Mouse (Mus musculus): ENCODE measurements around the gene Tmprss3. TPM values are rescaled to one million over a fixed set of nuclear protein-coding genes. Genes with fewer than 3 reads are reported as not detected.

The Tmprss3 gene
- polyA plus RNA-seq, 1 experiment from 2014 or later: not detected

DNA sequence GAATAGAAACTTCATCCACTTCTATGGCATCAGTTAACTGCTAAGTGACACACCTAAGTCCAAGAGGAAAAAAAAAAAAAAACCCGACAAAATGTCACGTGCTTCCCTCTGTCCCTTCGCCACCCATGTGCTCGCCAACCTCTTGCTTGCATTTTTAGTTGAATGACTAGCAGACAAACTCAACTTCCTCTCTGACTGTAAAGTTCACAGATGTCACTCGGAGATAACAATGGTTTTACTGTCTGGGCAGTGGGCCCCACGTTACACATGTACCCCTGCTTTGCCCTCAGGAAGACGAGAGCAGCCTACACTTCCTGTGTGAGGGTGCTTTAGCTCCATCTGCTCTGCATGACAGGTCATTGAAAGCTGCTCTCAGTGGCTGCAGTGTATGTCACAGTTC, 25.1 kb upstream of the Tmprss3 start:
- Histone ChIP-seq H3K27me3 (replicated peaks; ENCODE audit: low read depth, poor library complexity, severe bottlenecking) (no peaks in the 10 kb centered on the region), H3K9me3 (no peaks in the 10 kb centered on the region), H3K4me3 (no peak overlapping the region), H3K36me3 (replicated peaks) (no peaks in the 10 kb centered on the region), H3K27ac (replicated peaks) (no peak overlapping the region), H3K4me1 (peaks cover 24% of the 10 kb centered on the region)
- DNase-seq (ENCODE audit: low spot score): no peak
- 44% methylated on average over 7 of the region's 7 CpGs for WGBS

DNA sequence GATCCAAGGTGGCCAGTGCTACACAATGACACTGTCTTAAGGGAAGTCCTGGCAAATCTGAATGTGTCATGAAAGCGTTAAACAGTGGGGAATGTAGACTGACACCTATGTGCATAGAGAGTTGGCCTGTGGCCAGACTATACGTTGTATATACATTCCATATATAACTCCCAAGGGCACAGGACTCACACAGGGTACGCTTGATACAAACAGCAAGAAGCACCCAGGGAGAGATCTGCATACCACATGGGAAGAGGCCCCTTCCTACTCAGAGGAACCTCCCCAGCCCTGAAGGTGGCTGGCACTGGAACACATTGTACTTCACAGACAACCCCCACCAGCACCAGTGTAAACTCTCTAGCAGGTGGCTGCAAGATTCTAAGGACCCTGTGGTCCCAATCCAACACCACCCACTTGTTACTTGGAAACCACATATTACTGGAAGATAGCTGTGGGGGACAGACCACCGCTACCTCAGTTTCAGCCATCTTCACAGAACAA, 24.1 kb upstream of the Tmprss3 start:
- Histone ChIP-seq H3K27ac (replicated peaks) (no peak overlapping the region), H3K27me3 (replicated peaks; ENCODE audit: low read depth, poor library complexity, severe bottlenecking) (no peaks in the 10 kb centered on the region), H3K9me3 (no peaks in the 10 kb centered on the region), H3K4me3 (no peak overlapping the region), H3K4me1 (peaks cover 24% of the 10 kb centered on the region), H3K36me3 (replicated peaks) (no peaks in the 10 kb centered on the region)
- no peak for DNase-seq (ENCODE audit: low spot score)
- WGBS: 74% methylated on average over 4 of the region's 4 CpGs

DNA sequence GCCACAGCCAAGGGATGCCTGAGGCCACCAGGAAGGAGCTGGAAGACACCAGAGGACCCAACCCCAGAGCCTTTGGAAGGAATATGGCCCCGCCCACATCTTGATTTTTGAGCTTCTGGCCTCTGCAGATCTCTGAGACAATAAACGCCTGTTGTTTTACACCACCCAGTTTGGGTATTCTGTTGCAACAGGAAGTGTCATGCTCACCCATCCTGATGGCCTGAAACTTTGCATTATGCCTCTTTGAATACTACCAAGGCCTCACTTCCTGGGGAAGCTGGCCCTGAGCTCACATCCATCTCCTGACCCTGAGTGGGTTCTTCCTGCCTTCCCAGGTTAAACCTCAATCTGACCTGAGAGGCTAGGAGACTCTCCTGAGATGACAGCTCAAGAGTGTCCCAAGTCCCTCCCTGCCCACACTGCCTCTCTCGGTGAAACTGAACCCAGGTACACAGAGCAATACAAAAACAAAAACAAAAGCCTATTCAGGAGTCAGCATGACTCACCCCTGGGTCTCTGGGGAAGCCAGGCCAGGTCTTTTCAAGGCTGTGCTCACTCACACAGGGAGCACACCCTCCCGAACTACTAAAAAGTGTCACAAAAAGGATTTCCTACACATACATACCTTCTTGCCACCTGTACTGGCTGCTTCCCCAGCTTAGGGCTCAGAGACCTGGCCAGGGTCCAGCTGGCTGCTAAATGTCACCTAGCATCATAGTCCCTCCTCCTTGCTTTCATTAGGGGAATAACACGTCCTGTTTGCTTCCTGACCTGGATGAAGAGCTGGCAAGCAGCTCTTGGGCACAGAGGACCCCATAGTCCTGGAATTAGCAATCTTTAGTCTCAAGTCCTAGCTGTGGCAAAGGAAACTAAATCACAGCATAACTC, 17.5 kb upstream of the Tmprss3 start:
- no peak overlapping the region for H3K27ac ChIP-seq (replicated peaks)
- no peaks in the 10 kb centered on the region for H3K9me3 ChIP-seq
- no peaks in the 10 kb centered on the region for H3K36me3 ChIP-seq (replicated peaks)
- WGBS: 42% methylated on average over 5 of the region's 5 CpGs
- H3K27me3 ChIP-seq (replicated peaks; ENCODE audit: low read depth, poor library complexity, severe bottlenecking): no peaks in the 10 kb centered on the region
- no peak for DNase-seq (ENCODE audit: low spot score)
- no peak overlapping the region for H3K4me3 ChIP-seq
- H3K4me1 ChIP-seq: peaks cover 10% of the 10 kb centered on the region

DNA sequence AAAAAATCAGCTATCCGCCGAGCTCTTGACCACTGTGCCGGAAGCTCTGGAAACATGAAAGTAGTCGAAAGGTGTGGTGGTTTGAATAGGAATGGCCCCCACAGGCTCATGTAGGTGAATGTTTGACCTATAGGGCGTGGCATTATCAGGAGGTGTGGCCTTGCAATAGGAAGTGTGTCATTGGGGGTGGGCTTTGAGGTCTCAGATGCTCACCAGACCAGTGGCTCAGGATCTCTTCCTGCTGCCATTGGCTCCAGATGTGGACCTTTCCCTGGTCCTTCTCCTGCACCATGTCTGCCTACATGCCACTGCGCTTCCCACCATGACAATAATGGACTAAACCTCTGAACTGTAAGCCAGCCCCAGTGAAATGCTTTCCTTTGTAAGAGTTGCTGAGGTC, 13.1 kb upstream of the Tmprss3 start:
- peaks cover 10% of the 10 kb centered on the region for H3K4me1 ChIP-seq
- H3K9me3 ChIP-seq: no peaks in the 10 kb centered on the region
- H3K27me3 ChIP-seq (replicated peaks; ENCODE audit: low read depth, poor library complexity, severe bottlenecking): no peaks in the 10 kb centered on the region
- H3K4me3 ChIP-seq: no peak overlapping the region
- DNase-seq (ENCODE audit: low spot score): no peak
- H3K27ac ChIP-seq (replicated peaks): no peak overlapping the region
- no peaks in the 10 kb centered on the region for H3K36me3 ChIP-seq (replicated peaks)
- 88% methylated on average over 6 of the region's 6 CpGs for WGBS

DNA sequence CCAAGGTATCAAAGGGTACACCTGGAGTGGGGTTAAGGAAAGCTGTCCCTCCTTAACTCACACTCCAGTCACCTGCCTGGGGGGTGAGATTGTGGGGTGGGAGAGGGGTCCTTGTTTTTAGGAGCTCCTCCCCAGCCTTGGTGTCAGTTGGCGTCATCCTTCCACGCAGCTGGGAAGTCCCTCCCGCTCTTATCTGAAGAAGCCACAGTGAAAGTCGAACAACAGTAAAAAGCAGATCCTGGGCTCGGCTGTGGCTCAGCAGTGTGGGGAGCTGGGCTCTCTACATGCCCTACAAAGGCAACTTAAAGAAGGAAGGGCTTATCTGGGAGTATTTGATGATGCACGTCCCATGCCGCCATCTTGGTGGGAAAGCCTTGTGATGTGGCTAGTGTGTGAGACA, 11.5 kb upstream of the Tmprss3 start:
- WGBS: 90% methylated on average over 7 of the region's 7 CpGs
- Histone ChIP-seq H3K9me3 (no peaks in the 10 kb centered on the region), H3K27ac (replicated peaks) (no peak overlapping the region), H3K36me3 (replicated peaks) (no peaks in the 10 kb centered on the region), H3K27me3 (replicated peaks; ENCODE audit: low read depth, poor library complexity, severe bottlenecking) (no peaks in the 10 kb centered on the region), H3K4me3 (no peak overlapping the region), H3K4me1 (no peaks in the 10 kb centered on the region)
- DNase-seq (ENCODE audit: low spot score): no peak

DNA sequence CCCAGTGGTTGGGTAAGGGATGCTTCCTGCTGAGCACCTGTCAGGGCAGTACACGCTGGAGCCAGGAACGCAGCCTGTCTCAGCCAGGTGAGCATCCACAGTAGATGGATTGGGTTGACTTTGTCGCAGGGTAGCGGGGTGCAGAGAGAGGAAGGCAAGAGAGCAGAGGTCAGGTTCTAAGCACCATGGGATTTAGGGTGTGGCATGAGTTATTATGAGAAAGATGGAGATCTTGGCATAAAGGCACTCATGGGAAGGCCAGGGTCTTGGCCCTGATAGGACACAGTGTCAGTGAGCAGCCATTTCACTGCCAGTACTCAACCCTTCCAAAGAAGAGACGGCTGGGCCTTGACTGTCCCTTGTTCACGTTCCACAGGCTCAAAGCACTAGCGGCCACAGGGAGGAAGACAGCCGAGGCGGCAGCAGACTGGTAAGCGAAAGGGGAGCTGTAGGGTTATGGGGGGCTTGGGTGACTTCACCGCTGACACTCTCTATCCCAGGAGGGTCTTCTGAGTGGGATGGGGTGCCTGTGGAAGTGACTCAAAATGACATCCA, 10.7 kb upstream of the Tmprss3 start:
- no peaks in the 10 kb centered on the region for H3K27me3 ChIP-seq (replicated peaks; ENCODE audit: low read depth, poor library complexity, severe bottlenecking)
- no peak for DNase-seq (ENCODE audit: low spot score)
- H3K27ac ChIP-seq (replicated peaks): no peak overlapping the region
- no peak overlapping the region for H3K4me3 ChIP-seq
- H3K4me1 ChIP-seq: no peaks in the 10 kb centered on the region
- no peaks in the 10 kb centered on the region for H3K36me3 ChIP-seq (replicated peaks)
- WGBS: 91% methylated on average over 11 of the region's 11 CpGs
- no peaks in the 10 kb centered on the region for H3K9me3 ChIP-seq

DNA sequence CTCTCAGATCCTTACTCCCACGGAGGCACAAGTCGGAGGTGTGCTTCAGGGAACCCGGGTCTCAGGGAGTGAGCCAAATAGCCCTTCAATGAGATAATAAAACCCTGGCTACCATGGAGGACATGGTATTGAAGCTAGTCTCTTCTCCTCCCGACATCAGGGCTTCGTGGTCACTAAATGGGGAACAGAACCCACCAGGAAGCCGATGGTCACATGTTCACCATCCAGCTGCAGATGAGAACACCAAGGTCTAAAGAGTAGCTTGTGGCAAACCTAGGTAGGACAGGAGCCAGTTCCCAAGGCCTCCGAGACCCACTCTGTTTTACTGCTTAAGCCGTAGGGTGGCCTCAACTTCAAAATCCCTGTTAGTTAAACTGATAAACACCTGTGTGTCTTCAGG, 9.9 kb upstream of the Tmprss3 start:
- Histone ChIP-seq H3K4me1 (no peaks in the 10 kb centered on the region), H3K9me3 (no peaks in the 10 kb centered on the region), H3K36me3 (replicated peaks) (no peaks in the 10 kb centered on the region), H3K27ac (replicated peaks) (no peak overlapping the region; the same call in 1 of the 2 replicates), H3K27me3 (replicated peaks; ENCODE audit: low read depth, poor library complexity, severe bottlenecking) (no peaks in the 10 kb centered on the region), H3K4me3 (no peak overlapping the region)
- no peak for DNase-seq (ENCODE audit: low spot score)
- whole genome bisulfite sequencing: 88% methylated on average over 8 of the region's 8 CpGs

DNA sequence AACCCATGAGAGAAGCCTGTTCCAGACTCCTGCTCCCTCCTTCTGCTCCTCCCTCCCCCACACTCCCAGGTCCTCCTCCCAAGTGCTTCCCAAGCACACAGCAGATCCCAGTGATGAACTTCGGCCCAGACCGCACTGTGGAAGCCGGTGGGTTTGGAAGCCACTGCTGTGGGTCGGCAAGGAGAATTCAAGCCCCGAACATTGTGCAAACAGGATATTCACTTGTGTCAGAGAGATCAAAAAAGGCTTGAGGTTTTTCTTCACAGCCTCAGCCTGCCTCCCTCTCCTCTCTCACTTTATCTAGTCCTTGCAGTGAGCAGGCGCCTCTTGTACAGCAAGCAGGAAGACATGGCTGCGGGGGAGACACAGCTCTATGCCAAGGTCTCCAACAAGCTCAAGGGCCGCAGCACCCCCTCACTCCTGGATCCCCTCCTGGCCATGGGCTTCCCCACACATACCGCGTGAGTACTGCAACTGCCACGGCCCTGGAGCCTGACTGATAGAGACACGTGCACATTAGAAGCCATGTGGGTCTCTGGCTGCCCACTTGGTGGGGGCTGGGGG, 9.1 kb upstream of the Tmprss3 start, which contains the start of gene Ubash3a:
TSS of gene Ubash3a (plus strand) at position 103 of the 564 bp plus-strand sequence.
- no peaks in the 10 kb centered on the region for H3K4me1 ChIP-seq
- H3K27ac ChIP-seq (replicated peaks): no peak within 1 kb of the TSS; the same call in 1 of the 2 replicates
- 84% methylated on average over 12 of the region's 12 CpGs for WGBS
- no peaks in the 10 kb centered on the region for H3K27me3 ChIP-seq (replicated peaks; ENCODE audit: low read depth, poor library complexity, severe bottlenecking)
- H3K9me3 ChIP-seq: no peaks in the 10 kb centered on the region
- H3K36me3 ChIP-seq (replicated peaks): no peaks in the 10 kb centered on the region
- DNase-seq (ENCODE audit: low spot score): no peak
- no peak within 1 kb of the TSS for H3K4me3 ChIP-seq

DNA sequence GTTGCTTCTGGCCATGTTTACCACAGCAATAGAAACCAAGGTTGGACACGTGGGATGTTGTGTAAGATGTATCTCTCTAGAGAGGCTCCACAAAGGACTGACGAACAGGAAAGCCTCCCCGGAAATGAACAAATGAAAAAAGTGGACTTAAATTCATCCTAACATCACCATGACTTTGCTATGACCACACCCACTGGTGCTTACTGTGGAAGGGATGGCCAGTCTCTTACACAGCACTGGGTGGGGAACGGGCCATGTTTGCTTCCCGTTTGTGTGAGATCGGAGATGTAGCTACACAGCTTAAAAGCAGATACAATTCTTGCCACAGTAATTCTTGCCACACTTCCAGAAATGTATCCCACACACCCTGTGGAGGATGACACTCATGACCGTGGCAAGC, 2.5 kb downstream of the Tmprss3 start:
- Histone ChIP-seq H3K4me3 (no peak overlapping the region), H3K27ac (replicated peaks) (no peak overlapping the region), H3K36me3 (replicated peaks) (no peaks in the 10 kb centered on the region), H3K9me3 (no peaks in the 10 kb centered on the region), H3K27me3 (replicated peaks; ENCODE audit: low read depth, poor library complexity, severe bottlenecking) (no peaks in the 10 kb centered on the region), H3K4me1 (peaks cover 19% of the 10 kb centered on the region)
- 91% methylated on average over 7 of the region's 7 CpGs for whole genome bisulfite sequencing
- DNase-seq (ENCODE audit: low spot score): no peak

DNA sequence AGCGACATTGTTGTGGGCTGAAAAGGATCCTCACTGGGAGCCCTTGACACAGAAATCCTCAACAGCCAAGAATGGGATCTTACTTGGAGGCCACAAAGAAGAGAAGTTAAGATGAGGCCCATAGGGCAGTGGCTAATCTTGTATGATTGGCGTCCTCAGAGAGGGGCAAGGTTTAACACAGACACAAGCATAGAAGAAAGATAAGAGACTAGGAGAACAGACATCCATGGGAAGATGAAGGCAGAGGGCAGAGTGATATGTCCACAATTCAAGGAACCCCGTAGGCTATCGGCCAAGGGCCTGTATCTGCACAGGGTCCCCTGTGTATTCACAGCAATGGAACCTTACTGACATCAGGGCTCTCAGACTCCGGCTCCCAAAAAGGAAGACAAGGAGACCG, 3.6 kb downstream of the Tmprss3 start:
- WGBS: 87% methylated on average over 6 of the region's 6 CpGs
- Histone ChIP-seq H3K4me1 (peaks cover 21% of the 10 kb centered on the region), H3K4me3 (no peak overlapping the region)

DNA sequence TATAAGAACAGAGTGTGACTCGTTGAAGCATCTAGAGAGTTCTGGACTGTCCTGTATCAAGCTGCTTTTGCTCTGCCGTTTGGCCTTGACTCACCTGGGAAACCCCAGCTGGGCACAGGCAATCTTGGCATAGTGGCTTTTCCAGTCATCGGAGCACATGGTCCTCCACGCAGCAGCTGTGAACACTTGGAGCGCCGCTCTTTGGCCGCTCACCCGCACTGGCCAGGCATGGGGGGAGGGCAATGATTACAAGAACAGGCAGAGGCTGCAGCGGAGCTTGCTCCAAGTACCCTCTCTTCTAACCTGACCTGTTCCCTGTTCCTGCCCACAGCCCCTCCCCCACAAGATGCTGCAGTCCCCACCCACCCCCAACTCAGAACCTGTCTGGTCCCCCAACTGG, 5.4 kb downstream of the Tmprss3 start:
- H3K9me3 ChIP-seq: no peaks in the 10 kb centered on the region
- 76% methylated on average over 9 of the region's 9 CpGs for WGBS
- H3K4me1 ChIP-seq: peaks cover 18% of the 10 kb centered on the region
- H3K4me3 ChIP-seq: no peak overlapping the region
- no peak overlapping the region for H3K27ac ChIP-seq (replicated peaks)
- no peaks in the 10 kb centered on the region for H3K27me3 ChIP-seq (replicated peaks; ENCODE audit: low read depth, poor library complexity, severe bottlenecking)
- no peaks in the 10 kb centered on the region for H3K36me3 ChIP-seq (replicated peaks)
- DNase-seq (ENCODE audit: low spot score): no peak

More for the DNA sequence above, 3.6 kb downstream of the Tmprss3 start:
- H3K27me3 ChIP-seq (replicated peaks; ENCODE audit: low read depth, poor library complexity, severe bottlenecking): no peaks in the 10 kb centered on the region
- no peak for DNase-seq (ENCODE audit: low spot score)
- no peak overlapping the region; the same call in 1 of the 2 replicates for H3K27ac ChIP-seq (replicated peaks)
- no peaks in the 10 kb centered on the region for H3K36me3 ChIP-seq (replicated peaks)
- H3K9me3 ChIP-seq: no peaks in the 10 kb centered on the region

DNA sequence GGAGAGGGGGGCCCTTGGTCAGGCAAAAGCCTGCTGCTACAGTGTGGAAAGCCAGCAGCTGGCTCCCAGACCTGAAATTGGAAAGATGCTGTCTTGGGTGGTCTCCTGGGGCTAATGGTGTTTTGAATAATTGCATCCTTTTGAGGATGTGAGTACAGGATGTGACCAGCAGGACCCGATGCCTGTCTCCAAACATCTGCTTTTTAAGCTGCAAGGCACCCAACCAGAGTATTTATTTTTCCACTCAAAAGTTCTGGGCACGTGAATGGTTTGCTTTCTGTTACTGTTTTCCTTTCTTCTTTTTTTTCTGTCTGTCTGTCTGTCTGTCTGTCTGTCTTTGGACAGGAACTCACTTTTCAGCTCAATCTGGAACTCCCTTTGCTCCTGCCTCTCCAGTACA, 6.1 kb downstream of the Tmprss3 start:
- DNase-seq (ENCODE audit: low spot score): no peak
- H3K27me3 ChIP-seq (replicated peaks; ENCODE audit: low read depth, poor library complexity, severe bottlenecking): no peaks in the 10 kb centered on the region

More for the DNA sequence above, 6.1 kb downstream of the Tmprss3 start:
- Histone ChIP-seq H3K36me3 (replicated peaks) (no peaks in the 10 kb centered on the region), H3K4me3 (no peak overlapping the region), H3K27ac (replicated peaks) (no peak overlapping the region), H3K4me1 (peaks cover 18% of the 10 kb centered on the region), H3K9me3 (no peaks in the 10 kb centered on the region)
- WGBS: 44% methylated on average over 2 of the region's 2 CpGs
